Comparison of ENCODE assay signal across 10 mouse cellular contexts in the genomic region with DNA sequence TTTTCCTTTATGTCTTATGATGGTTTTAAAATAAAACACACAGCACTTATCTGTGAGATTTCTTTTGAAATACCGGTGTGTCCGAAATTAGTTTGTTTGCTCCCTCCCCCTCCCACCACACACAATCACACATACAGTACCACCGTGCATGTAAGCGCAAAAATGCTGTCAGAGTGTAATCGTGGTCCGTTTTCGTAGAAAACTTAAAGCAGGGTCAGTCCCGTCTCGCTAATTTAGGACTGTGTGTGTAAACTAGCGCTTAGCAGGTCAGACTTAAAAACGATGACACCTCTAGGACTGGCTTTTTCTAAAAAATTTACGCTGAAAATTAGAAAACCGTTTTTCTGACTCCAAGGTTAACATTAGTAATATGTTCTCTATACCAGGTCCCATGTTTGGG.
DNase-seq lines count a peak whose midpoint lies in the region; ATAC-seq and TF ChIP-seq lines count a peak whose summit lies in the region.
"Had no signal": no experiment of that assay in that cellular context is flagged by ENCODE, and none has a peak within 500 bp of the region (broad histone marks: within the 10 kb centered on the region; RNA-seq: fewer than 3 reads in every experiment).

No protein-coding gene starts in this region.

- peak overlapping the region; percentile 16; the same call in 1 of the 2 replicates for H3K9ac ChIP-seq in lung, embryonic 14.5 days
- H3K9ac ChIP-seq in forebrain, embryonic 12.5 days = no peak overlapping the region; the same call in 1 of the 2 replicates
- H3K9ac ChIP-seq in neural tube, embryonic 14.5 days (replicated peaks; ENCODE audit: low read depth, low read length) = peak overlapping the region; percentile 58; the same call in 1 of the 2 replicates

- no peaks in the 10 kb centered on the region for H3K9me3 ChIP-seq in lung, embryonic 14.5 days (ENCODE audit: low read depth, low read length)
- H3K9me3 ChIP-seq in forebrain, embryonic 12.5 days = no peaks in the 10 kb centered on the region
- no peaks in the 10 kb centered on the region for H3K9me3 ChIP-seq in limb, embryonic 10.5 days (replicated peaks)
- no peaks in the 10 kb centered on the region for H3K9me3 ChIP-seq in neural tube, embryonic 14.5 days (ENCODE audit: control insufficient read depth, low read length)

- H3K36me3 ChIP-seq in lung, embryonic 14.5 days (ENCODE audit: insufficient read depth) = no peaks in the 10 kb centered on the region
- H3K36me3 ChIP-seq in forebrain, embryonic 12.5 days (replicated peaks) = no peaks in the 10 kb centered on the region
- H3K36me3 ChIP-seq in limb, embryonic 10.5 days = no peaks in the 10 kb centered on the region
- H3K36me3 ChIP-seq in neural tube, embryonic 14.5 days (ENCODE audit: control insufficient read depth, insufficient read depth, low read length) = no peaks in the 10 kb centered on the region

- H3K4me2 ChIP-seq in lung, embryonic 14.5 days = peak overlapping the region; percentile 96
- peak overlapping the region; percentile 94 for H3K4me2 ChIP-seq in forebrain, embryonic 12.5 days
- H3K4me2 ChIP-seq in neural tube, embryonic 14.5 days (ENCODE audit: low read depth, low read length) = peak overlapping the region; percentile 93

- 6% methylated on average over 13 of the region's 13 CpGs for WGBS in lung, embryonic 14.5 days
- WGBS in forebrain, embryonic 12.5 days = 1% methylated on average over 13 of the region's 13 CpGs
- WGBS in limb, embryonic 10.5 days = under 1% methylated on average over 13 of the region's 13 CpGs
- WGBS in neural tube, embryonic 14.5 days = 4% methylated on average over 13 of the region's 13 CpGs

- no peaks in the 10 kb centered on the region for H3K4me1 ChIP-seq in lung, embryonic 14.5 days (ENCODE audit: insufficient read depth)
- peaks cover 27% of the 10 kb centered on the region for H3K4me1 ChIP-seq in forebrain, embryonic 12.5 days
- peaks cover 33% of the 10 kb centered on the region for H3K4me1 ChIP-seq in limb, embryonic 10.5 days
- H3K4me1 ChIP-seq in neural tube, embryonic 14.5 days (ENCODE audit: control insufficient read depth, insufficient read depth, low read length) = peaks cover 10% of the 10 kb centered on the region; the same call in 1 of the 2 replicates

- peak; percentile 25 for DNase-seq in lung, embryonic 14.5 days
- DNase-seq in lung, postnatal 25 days (ENCODE audit: low spot score) = no peak
- DNase-seq in limb, embryonic 10.5 days (ENCODE audit: low spot score) = no peak
- DNase-seq in right cerebral cortex, postnatal 4 days = no peak
- DNase-seq in T-cell, adult 2 months (ENCODE audit: low spot score) = no peak
- DNase-seq: cerebellum, adult 9-10 months; thymus, adult 2 months had no signal

- ATAC-seq in lung, embryonic 14.5 days (ENCODE audit: insufficient read depth) = no peak
- peak; percentile 9; the same call in 1 of the 2 replicates for ATAC-seq in forebrain, embryonic 12.5 days (ENCODE audit: low FRiP score)
- ATAC-seq in neural tube, embryonic 14.5 days (ENCODE audit: low read depth) = no peak
- no peak for ATAC-seq in frontal cortex, adult (ENCODE audit: low TSS enrichment)

- H3K27ac ChIP-seq in lung, embryonic 14.5 days (ENCODE audit: low read depth) = no peak overlapping the region
- H3K27ac ChIP-seq in forebrain, embryonic 12.5 days = no peak overlapping the region
- H3K27ac ChIP-seq in limb, embryonic 10.5 days = no peak overlapping the region
- no peak overlapping the region for H3K27ac ChIP-seq in neural tube, embryonic 14.5 days (ENCODE audit: low read depth, low read length)

- TF ChIP-seq CTCF in lung, embryonic 14.5 days (IDR thresholded peaks at IDR 0.05; ENCODE audit: low read depth) = no peak

- no peaks in the 10 kb centered on the region for H3K27me3 ChIP-seq in lung, embryonic 14.5 days (ENCODE audit: insufficient read depth, low read length)
- H3K27me3 ChIP-seq in forebrain, embryonic 12.5 days = peaks cover 44% of the 10 kb centered on the region
- H3K27me3 ChIP-seq in limb, embryonic 10.5 days (ENCODE audit: low read depth, poor library complexity, severe bottlenecking) = peaks cover 34% of the 10 kb centered on the region
- H3K27me3 ChIP-seq in neural tube, embryonic 14.5 days (ENCODE audit: control insufficient read depth, insufficient read depth, low read length) = peaks cover 5% of the 10 kb centered on the region

- H3K4me3 ChIP-seq in lung, embryonic 14.5 days (ENCODE audit: low read depth, low read length) = peak overlapping the region; percentile 51
- H3K4me3 ChIP-seq in forebrain, embryonic 12.5 days (replicated peaks) = peak overlapping the region; percentile 53
- peak overlapping the region; percentile 70 for H3K4me3 ChIP-seq in limb, embryonic 10.5 days
- peak overlapping the region; percentile 45 for H3K4me3 ChIP-seq in neural tube, embryonic 14.5 days (ENCODE audit: low read depth, low read length)
